Mouse (Mus musculus): Measurements from ENCODE around the gene Prdm10. TPM values are rescaled to one million over a fixed set of nuclear protein-coding genes. Genes with fewer than 3 reads are reported as not detected.

Gene Prdm10
- polyA plus RNA-seq, 1 experiment from 2014 or later: 6.5 TPM

GRCm38 (mm10) chr9:31300525-31300924 is 20.2 kb downstream of the Prdm10 start:
- Histone ChIP-seq H3K4me3 (ENCODE audit: low read depth, low read length) (no peak overlapping the region), H3K9me3 (replicated peaks; ENCODE audit: control insufficient read depth, low read length) (no peaks in the 10 kb centered on the region), H3K27me3 (ENCODE audit: control insufficient read depth, insufficient read depth, low read length) (no peaks in the 10 kb centered on the region), H3K4me1 (ENCODE audit: control insufficient read depth, insufficient read depth, low read length) (no peaks in the 10 kb centered on the region), H3K9ac (replicated peaks; ENCODE audit: low read length) (no peak overlapping the region), H3K4me2 (ENCODE audit: low read depth, low read length) (no peak overlapping the region), H3K27ac (replicated peaks; ENCODE audit: low read depth, low read length) (no peak overlapping the region), H3K36me3 (replicated peaks; ENCODE audit: control insufficient read depth, insufficient read depth, low read depth, low read length) (no peaks in the 10 kb centered on the region)
- WGBS: 88% methylated on average over 5 of the region's 5 CpGs
- ATAC-seq (replicated peaks; ENCODE audit: insufficient number of reproducible peaks, low FRiP score, low TSS enrichment, low read depth) (no peak), DNase-seq (ENCODE audit: low spot score) (no peak)

DNA sequence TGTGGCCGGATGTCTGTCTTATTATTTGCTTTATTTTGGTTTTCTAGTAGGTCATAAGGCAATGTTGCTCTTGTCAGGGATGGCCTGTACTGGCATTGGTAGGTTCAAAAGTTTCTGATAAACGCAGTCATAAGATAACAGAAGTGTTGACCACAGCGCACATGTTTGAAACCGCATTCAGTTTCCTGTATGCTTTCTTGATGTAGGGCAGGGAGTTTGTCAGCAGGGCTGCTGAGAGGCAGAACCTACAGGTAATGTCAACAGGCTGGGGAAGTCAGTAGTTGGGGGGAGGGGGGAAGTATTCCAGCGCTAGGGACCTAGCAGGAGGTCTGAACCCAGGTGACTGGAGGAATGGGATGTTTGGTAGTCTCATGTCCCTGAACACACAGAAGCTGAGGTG is 20.8 kb downstream of the Prdm10 start:
- H3K9ac ChIP-seq (replicated peaks; ENCODE audit: low read length): no peak overlapping the region
- ATAC-seq (replicated peaks; ENCODE audit: insufficient number of reproducible peaks, low FRiP score, low TSS enrichment, low read depth) (no peak), DNase-seq (ENCODE audit: low spot score) (no peak)
- H3K27ac ChIP-seq (replicated peaks; ENCODE audit: low read depth, low read length): no peak overlapping the region
- no peaks in the 10 kb centered on the region for H3K36me3 ChIP-seq (replicated peaks; ENCODE audit: control insufficient read depth, insufficient read depth, low read depth, low read length)
- no peaks in the 10 kb centered on the region for H3K9me3 ChIP-seq (replicated peaks; ENCODE audit: control insufficient read depth, low read length)
- WGBS: 74% methylated on average over 5 of the region's 5 CpGs
- H3K27me3 ChIP-seq (ENCODE audit: control insufficient read depth, insufficient read depth, low read length): no peaks in the 10 kb centered on the region
- H3K4me2 ChIP-seq (ENCODE audit: low read depth, low read length): no peak overlapping the region
- H3K4me3 ChIP-seq (ENCODE audit: low read depth, low read length): no peak overlapping the region
- H3K4me1 ChIP-seq (ENCODE audit: control insufficient read depth, insufficient read depth, low read length): no peaks in the 10 kb centered on the region

DNA sequence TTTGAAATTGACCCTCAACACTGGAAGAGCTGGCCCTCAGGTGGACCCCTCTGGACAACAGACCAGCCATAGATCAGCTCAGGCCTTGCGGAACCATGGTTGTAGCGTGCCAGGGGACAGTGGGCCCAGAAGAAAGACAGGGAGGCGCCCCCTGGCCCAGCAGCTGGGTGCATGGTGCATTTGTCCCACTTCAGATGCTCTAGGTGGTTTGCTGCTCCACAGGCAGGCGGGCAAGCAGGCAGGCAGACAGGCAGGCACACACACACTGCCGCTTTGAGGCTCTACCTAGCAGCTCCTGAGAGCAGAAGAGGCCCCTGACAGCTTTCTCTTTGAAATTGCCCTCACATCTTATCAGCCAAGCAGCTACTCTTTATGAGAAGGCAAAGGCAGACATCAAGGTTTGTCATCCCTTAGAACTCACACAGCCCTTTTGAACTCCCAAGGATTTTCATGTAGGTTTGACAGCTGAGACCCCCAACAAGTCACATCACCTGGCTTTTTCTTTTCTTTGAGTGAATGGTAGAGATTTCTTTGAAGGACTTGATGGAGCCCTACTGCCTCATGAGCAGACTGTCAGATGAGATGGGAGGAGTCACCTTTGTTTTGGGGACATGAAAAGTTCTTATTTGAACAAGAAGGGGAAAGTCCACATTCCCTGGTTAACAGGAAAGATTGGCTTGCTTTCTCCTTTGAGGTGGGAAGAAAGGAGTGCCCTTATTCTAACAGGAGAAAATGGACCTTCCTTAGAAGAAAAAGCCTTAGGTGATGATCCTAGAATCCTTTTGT is 21.4 kb downstream of the Prdm10 start:
- Histone ChIP-seq H3K4me1 (ENCODE audit: control insufficient read depth, insufficient read depth, low read length) (no peaks in the 10 kb centered on the region), H3K36me3 (replicated peaks; ENCODE audit: control insufficient read depth, insufficient read depth, low read depth, low read length) (no peaks in the 10 kb centered on the region), H3K4me2 (ENCODE audit: low read depth, low read length) (no peak overlapping the region), H3K27ac (replicated peaks; ENCODE audit: low read depth, low read length) (no peak overlapping the region), H3K9ac (replicated peaks; ENCODE audit: low read length) (no peak overlapping the region), H3K27me3 (ENCODE audit: control insufficient read depth, insufficient read depth, low read length) (no peaks in the 10 kb centered on the region), H3K9me3 (replicated peaks; ENCODE audit: control insufficient read depth, low read length) (no peaks in the 10 kb centered on the region), H3K4me3 (ENCODE audit: low read depth, low read length) (no peak overlapping the region)
- DNase-seq (ENCODE audit: low spot score) (no peak), ATAC-seq (replicated peaks; ENCODE audit: insufficient number of reproducible peaks, low FRiP score, low TSS enrichment, low read depth) (no peak)
- WGBS: 78% methylated on average over 5 of the region's 5 CpGs

DNA sequence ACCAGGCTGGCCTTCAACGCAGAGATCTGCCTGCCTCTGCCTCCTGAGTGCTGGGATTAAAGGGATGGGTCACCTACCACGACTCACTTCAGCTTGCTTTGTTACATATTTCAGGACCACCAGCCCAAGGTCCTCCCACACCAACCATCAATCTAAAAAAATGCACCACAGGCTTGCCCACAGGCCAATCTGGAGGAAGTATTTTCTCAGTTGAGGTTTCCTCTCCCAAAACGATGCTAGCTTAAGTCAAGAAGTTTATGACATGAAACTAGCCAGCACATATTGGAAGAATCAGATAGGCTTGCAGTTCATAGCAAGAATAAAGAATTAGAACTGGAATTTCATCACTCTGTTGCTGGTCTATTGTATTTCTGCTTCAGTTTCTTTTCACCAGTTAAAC is 24.0 kb downstream of the Prdm10 start:
- DNase-seq (ENCODE audit: low spot score) (no peak), ATAC-seq (replicated peaks; ENCODE audit: insufficient number of reproducible peaks, low FRiP score, low TSS enrichment, low read depth) (no peak)
- H3K27ac ChIP-seq (replicated peaks; ENCODE audit: low read depth, low read length): no peak overlapping the region
- H3K4me3 ChIP-seq (ENCODE audit: low read depth, low read length): no peak overlapping the region
- no peaks in the 10 kb centered on the region for H3K4me1 ChIP-seq (ENCODE audit: control insufficient read depth, insufficient read depth, low read length)
- no peaks in the 10 kb centered on the region for H3K36me3 ChIP-seq (replicated peaks; ENCODE audit: control insufficient read depth, insufficient read depth, low read depth, low read length)
- no peak overlapping the region for H3K4me2 ChIP-seq (ENCODE audit: low read depth, low read length)
- no peak overlapping the region for H3K9ac ChIP-seq (replicated peaks; ENCODE audit: low read length)
- 91% methylated on average over 3 of the region's 3 CpGs for WGBS
- H3K27me3 ChIP-seq (ENCODE audit: control insufficient read depth, insufficient read depth, low read length): no peaks in the 10 kb centered on the region
- no peaks in the 10 kb centered on the region for H3K9me3 ChIP-seq (replicated peaks; ENCODE audit: control insufficient read depth, low read length)

GRCm38 (mm10) chr9:31305117-31305516 is 24.8 kb downstream of the Prdm10 start:
- Histone ChIP-seq H3K27ac (replicated peaks; ENCODE audit: low read depth, low read length) (no peak overlapping the region), H3K27me3 (ENCODE audit: control insufficient read depth, insufficient read depth, low read length) (no peaks in the 10 kb centered on the region), H3K4me3 (ENCODE audit: low read depth, low read length) (no peak overlapping the region), H3K4me2 (ENCODE audit: low read depth, low read length) (no peak overlapping the region), H3K36me3 (replicated peaks; ENCODE audit: control insufficient read depth, insufficient read depth, low read depth, low read length) (no peaks in the 10 kb centered on the region), H3K9me3 (replicated peaks; ENCODE audit: control insufficient read depth, low read length) (no peaks in the 10 kb centered on the region), H3K9ac (replicated peaks; ENCODE audit: low read length) (no peak overlapping the region), H3K4me1 (ENCODE audit: control insufficient read depth, insufficient read depth, low read length) (no peaks in the 10 kb centered on the region)
- ATAC-seq (replicated peaks; ENCODE audit: insufficient number of reproducible peaks, low FRiP score, low TSS enrichment, low read depth): no peak
- DNase-seq (ENCODE audit: low spot score): no peak
- WGBS: 80% methylated on average over 5 of the region's 5 CpGs

GRCm38 (mm10) chr9:31305807-31306206 is 25.5 kb downstream of the Prdm10 start:
- no peaks in the 10 kb centered on the region for H3K4me1 ChIP-seq (ENCODE audit: control insufficient read depth, insufficient read depth, low read length)
- H3K4me3 ChIP-seq (ENCODE audit: low read depth, low read length): no peak overlapping the region
- H3K27me3 ChIP-seq (ENCODE audit: control insufficient read depth, insufficient read depth, low read length): no peaks in the 10 kb centered on the region
- H3K9me3 ChIP-seq (replicated peaks; ENCODE audit: control insufficient read depth, low read length): no peaks in the 10 kb centered on the region
- no peak overlapping the region for H3K4me2 ChIP-seq (ENCODE audit: low read depth, low read length)
- WGBS: 97% methylated on average over 3 of the region's 3 CpGs
- H3K27ac ChIP-seq (replicated peaks; ENCODE audit: low read depth, low read length): no peak overlapping the region
- no peak overlapping the region for H3K9ac ChIP-seq (replicated peaks; ENCODE audit: low read length)
- ATAC-seq (replicated peaks; ENCODE audit: insufficient number of reproducible peaks, low FRiP score, low TSS enrichment, low read depth) (no peak), DNase-seq (ENCODE audit: low spot score) (no peak)
- no peaks in the 10 kb centered on the region for H3K36me3 ChIP-seq (replicated peaks; ENCODE audit: control insufficient read depth, insufficient read depth, low read depth, low read length)

DNA sequence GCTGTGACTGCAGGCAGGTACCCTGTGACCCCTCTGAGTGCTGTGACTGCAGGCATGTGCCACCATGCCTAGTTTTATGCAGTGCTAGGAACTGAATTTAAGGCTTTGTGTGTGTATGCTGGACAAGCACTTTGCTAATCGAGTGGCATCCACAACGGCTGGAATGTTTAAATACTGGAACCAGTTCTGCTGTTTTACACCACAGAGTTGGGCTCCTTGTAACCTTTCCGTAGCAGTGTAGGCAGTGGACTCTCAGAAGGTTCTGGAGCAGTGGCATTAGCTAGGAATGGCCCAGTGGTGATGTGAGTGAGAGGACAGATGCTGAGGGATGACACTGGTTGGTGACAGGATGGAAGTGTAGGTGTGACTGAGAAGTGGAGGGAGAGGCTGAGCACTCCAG is 26.9 kb downstream of the Prdm10 start:
- Histone ChIP-seq H3K9me3 (replicated peaks; ENCODE audit: control insufficient read depth, low read length) (no peaks in the 10 kb centered on the region), H3K27me3 (ENCODE audit: control insufficient read depth, insufficient read depth, low read length) (no peaks in the 10 kb centered on the region), H3K4me2 (ENCODE audit: low read depth, low read length) (no peak overlapping the region), H3K9ac (replicated peaks; ENCODE audit: low read length) (no peak overlapping the region), H3K27ac (replicated peaks; ENCODE audit: low read depth, low read length) (no peak overlapping the region), H3K4me1 (ENCODE audit: control insufficient read depth, insufficient read depth, low read length) (no peaks in the 10 kb centered on the region), H3K36me3 (replicated peaks; ENCODE audit: control insufficient read depth, insufficient read depth, low read depth, low read length) (no peaks in the 10 kb centered on the region), H3K4me3 (ENCODE audit: low read depth, low read length) (no peak overlapping the region)
- DNase-seq (ENCODE audit: low spot score): no peak
- no peak for ATAC-seq (replicated peaks; ENCODE audit: insufficient number of reproducible peaks, low FRiP score, low TSS enrichment, low read depth)
- WGBS: 88% methylated on average over 3 of the region's 3 CpGs

DNA sequence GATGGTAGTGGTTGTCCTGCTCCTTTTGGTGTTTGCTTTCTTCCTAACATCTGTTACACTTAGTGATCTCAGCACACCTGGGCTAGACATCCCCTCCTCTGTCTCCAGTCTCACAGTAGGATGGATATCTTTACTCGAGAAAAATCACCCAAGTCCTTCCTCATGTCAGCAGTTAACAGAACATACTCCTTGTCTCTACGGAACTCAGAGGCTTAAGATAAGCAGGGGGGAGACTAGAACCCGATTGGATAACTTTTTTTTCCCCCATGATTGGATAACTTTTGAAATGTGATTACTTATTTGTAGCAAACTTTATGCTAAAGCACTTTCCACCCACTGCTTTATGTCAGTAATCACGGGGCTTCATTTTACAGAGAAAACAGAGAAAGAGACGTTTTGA is 28.7 kb downstream of the Prdm10 start:
- H3K27me3 ChIP-seq (ENCODE audit: control insufficient read depth, insufficient read depth, low read length): no peaks in the 10 kb centered on the region
- H3K9me3 ChIP-seq (replicated peaks; ENCODE audit: control insufficient read depth, low read length): no peaks in the 10 kb centered on the region
- H3K4me3 ChIP-seq (ENCODE audit: low read depth, low read length): no peak overlapping the region
- no peak for ATAC-seq (replicated peaks; ENCODE audit: insufficient number of reproducible peaks, low FRiP score, low TSS enrichment, low read depth)
- H3K4me2 ChIP-seq (ENCODE audit: low read depth, low read length): no peak overlapping the region
- no peak overlapping the region for H3K27ac ChIP-seq (replicated peaks; ENCODE audit: low read depth, low read length)
- H3K4me1 ChIP-seq (ENCODE audit: control insufficient read depth, insufficient read depth, low read length): no peaks in the 10 kb centered on the region
- no peaks in the 10 kb centered on the region for H3K36me3 ChIP-seq (replicated peaks; ENCODE audit: control insufficient read depth, insufficient read depth, low read depth, low read length)
- H3K9ac ChIP-seq (replicated peaks; ENCODE audit: low read length): no peak overlapping the region
- DNase-seq (ENCODE audit: low spot score): no peak
- 76% methylated on average over 5 of the region's 5 CpGs for WGBS
